22 mouse cellular contexts compared by ENCODE assay signal in the genomic region with DNA sequence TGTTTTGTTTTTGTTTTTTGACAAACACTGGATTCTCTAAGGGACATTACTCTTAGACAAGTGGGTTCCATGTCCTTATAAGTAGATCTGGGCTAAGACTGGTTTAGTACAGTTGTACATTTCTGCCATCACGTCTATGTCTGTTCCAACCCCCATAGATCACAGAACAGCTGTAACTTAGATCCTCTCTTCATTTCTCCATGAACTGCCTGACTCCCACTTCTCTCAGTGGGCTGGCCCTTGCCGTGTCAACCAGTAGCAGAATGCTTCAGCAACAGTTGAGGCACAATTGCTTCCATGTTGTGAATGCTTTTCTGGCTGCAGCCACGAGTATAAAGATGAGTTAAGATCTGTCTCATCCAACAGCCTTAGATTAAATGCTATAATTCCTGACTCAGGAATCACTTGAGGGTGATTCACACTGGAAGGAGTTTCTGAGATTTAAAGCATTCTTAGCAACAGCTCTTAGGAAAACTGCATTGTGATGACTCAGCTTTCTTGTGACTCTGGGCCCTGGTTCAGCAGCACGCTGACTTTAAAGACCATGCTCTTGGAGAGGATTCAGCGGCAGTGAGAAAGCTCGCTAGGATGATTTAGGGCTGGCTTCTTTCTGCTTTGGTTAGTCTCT. TPM values are rescaled to one million over a fixed set of nuclear protein-coding genes. Genes with fewer than 3 reads are reported as not detected.
A peak's percentile ranks its signal among the peaks of the same experiment; 100 is the strongest.
DNase-seq lines count a peak whose midpoint lies in the region; ATAC-seq and TF ChIP-seq lines count a peak whose summit lies in the region.
"Had no signal": no experiment of that assay in that cellular context is flagged by ENCODE, and none has a peak within 500 bp of the region (broad histone marks: within the 10 kb centered on the region; RNA-seq: fewer than 3 reads in every experiment).

No protein-coding gene starts in this region.

- H3K4me2 ChIP-seq in intestine, embryonic 15.5 days (replicated peaks), result no peak overlapping the region
- H3K4me2 ChIP-seq: heart, embryonic 15.5 days; hindbrain, embryonic 14.5 days; limb, embryonic 15.5 days; lung, embryonic 15.5 days; neural tube, embryonic 15.5 days had no signal

- H3K4me3 ChIP-seq in left cerebral cortex, adult 2 months, result no peak overlapping the region
- H3K4me3 ChIP-seq in E14TG2a.4 (replicated peaks; ENCODE audit: low read length), result peak overlapping the region; percentile 35; the same call in 1 of the 2 replicates
- H3K4me3 ChIP-seq in embryonic fibroblast, embryonic 13.5 days (ENCODE audit: insufficient read depth, low read length), result no peak overlapping the region
- H3K4me3 ChIP-seq in intestine, embryonic 15.5 days (replicated peaks), result no peak overlapping the region
- H3K4me3 ChIP-seq: embryonic facial prominence, embryonic 10.5 days; forebrain, embryonic 10.5 days; heart, embryonic 15.5 days; limb, embryonic 15.5 days; lung, embryonic 15.5 days; neural tube, embryonic 15.5 days had no signal

- H3K4me1 ChIP-seq in E14TG2a.4 (replicated peaks; ENCODE audit: low read depth, low read length), result peaks cover 96% of the 10 kb centered on the region
- peaks cover 15% of the 10 kb centered on the region for H3K4me1 ChIP-seq in embryonic fibroblast, embryonic 13.5 days (ENCODE audit: control insufficient read depth, insufficient read depth, low read length)
- no peaks in the 10 kb centered on the region for H3K4me1 ChIP-seq in intestine, embryonic 15.5 days (replicated peaks)
- H3K4me1 ChIP-seq: embryonic facial prominence, embryonic 10.5 days; forebrain, embryonic 10.5 days; heart, embryonic 15.5 days; limb, embryonic 15.5 days; lung, embryonic 15.5 days; neural tube, embryonic 15.5 days had no signal

- H3K9me3 ChIP-seq in E14TG2a.4 (ENCODE audit: low read length), result no peaks in the 10 kb centered on the region
- no peaks in the 10 kb centered on the region for H3K9me3 ChIP-seq in intestine, embryonic 15.5 days
- H3K9me3 ChIP-seq: embryonic facial prominence, embryonic 10.5 days; forebrain, embryonic 10.5 days; heart, embryonic 15.5 days; limb, embryonic 15.5 days; lung, embryonic 15.5 days; neural tube, embryonic 15.5 days had no signal

- ATAC-seq in intestine, embryonic 15.5 days, result no peak

- peaks cover 94% of the 10 kb centered on the region for H3K36me3 ChIP-seq in E14TG2a.4 (ENCODE audit: insufficient read depth, low read length)
- H3K36me3 ChIP-seq in intestine, embryonic 15.5 days, result peaks cover 59% of the 10 kb centered on the region

- no peak overlapping the region for H3K9ac ChIP-seq in intestine, embryonic 15.5 days
- H3K9ac ChIP-seq: heart, embryonic 15.5 days; hindbrain, embryonic 14.5 days; limb, embryonic 15.5 days; lung, embryonic 15.5 days; neural tube, embryonic 15.5 days had no signal

- H3K27ac ChIP-seq in left cerebral cortex, adult 2 months, result peak overlapping the region; percentile 63
- peak overlapping the region; percentile 79 for H3K27ac ChIP-seq in embryonic fibroblast, embryonic 13.5 days (ENCODE audit: insufficient read depth, low read length)
- H3K27ac ChIP-seq in intestine, embryonic 15.5 days, result no peak overlapping the region
- H3K27ac ChIP-seq: embryonic facial prominence, embryonic 10.5 days; forebrain, embryonic 10.5 days; heart, embryonic 15.5 days; hindbrain, embryonic 14.5 days; kidney, postnatal 0 days; limb, embryonic 15.5 days; lung, embryonic 15.5 days; neural tube, embryonic 15.5 days had no signal

- intact Hi-C loops in left cerebral cortex, adult 2 months (cut with DNase I), result no loop called here
- intact Hi-C loops in left cerebral cortex, postnatal 4 days (cut with DNase I), result no loop called here

- TF ChIP-seq POLR2A in embryonic fibroblast, embryonic 13.5 days (IDR thresholded peaks at IDR 0.05; ENCODE audit: low read depth, low read length), result no peak

- TF ChIP-seq CTCF in left cerebral cortex, adult 2 months (IDR thresholded peaks at IDR 0.05), result no peak
- no peak for TF ChIP-seq CTCF in E14TG2a.4 (conservative IDR thresholded peaks at IDR 0.05; ENCODE audit: low read length)
- TF ChIP-seq CTCF in embryonic fibroblast, embryonic 13.5 days (IDR thresholded peaks at IDR 0.05; ENCODE audit: borderline replicate concordance, insufficient read depth, low read length), result no peak

- WGBS in intestine, embryonic 15.5 days, result 79% methylated on average over 6 of the region's 6 CpGs

- H3K27me3 ChIP-seq in E14TG2a.4 (ENCODE audit: insufficient read depth, low read length), result no peaks in the 10 kb centered on the region
- no peaks in the 10 kb centered on the region for H3K27me3 ChIP-seq in intestine, embryonic 15.5 days (replicated peaks)
- H3K27me3 ChIP-seq: heart, embryonic 15.5 days; limb, embryonic 15.5 days; lung, embryonic 15.5 days; neural tube, embryonic 15.5 days had no signal

- DNase-seq in adrenal gland, postnatal 36 days, result peak; percentile 41 to 50
- DNase-seq in adrenal gland, adult 8-10 months, result no peak
- DNase-seq in left cerebral cortex, adult 2 months (ENCODE audit: extremely low spot score in 1 of 2, low spot score in 2 of 2), result no peak
- no peak for DNase-seq in left cerebral cortex, postnatal 4 days
- no peak for DNase-seq in thymus, adult 18-20 months
- DNase-seq: cerebellum, postnatal 14 days; gastrocnemius, postnatal 36 days; right cerebral cortex, postnatal 14 days had no signal

RNA-seq across cellular contexts. Expression of gene Atf1, which starts 23.6 kb away (rescaled TPM):
- total RNA-seq in adrenal gland, postnatal 36 days (2021), result 10 to 100 TPM; 49.1 to 75.3 TPM
- 10 to 100 TPM; 61.9 to 72.1 (median 66.3) TPM for total RNA-seq in adrenal gland, adult 8-10 months (2022)
- 10 to 100 TPM; 19.9 to 27.8 TPM for total RNA-seq in left cerebral cortex, adult 2 months (2021)
- 10 to 100 TPM; 17.1 to 23.4 TPM for total RNA-seq in left cerebral cortex, postnatal 4 days (2021)
- 62.5 and 68.0 TPM in 2 replicates for polyA plus RNA-seq in embryonic fibroblast, embryonic 13.5 days (2011; ENCODE audit: insufficient read length, low read depth, missing spikeins)
- 41.5 and 44.5 TPM in 2 replicates for polyA plus RNA-seq in intestine, embryonic 15.5 days (2015; fragmentation: Nextera tagmentation; extraction: Ambion mirVana)

RNA-seq across cellular contexts. Expression of gene Tmprss12, which starts 29.4 kb away (rescaled TPM):
- not detected for total RNA-seq in adrenal gland, postnatal 36 days (2021)
- not detected for total RNA-seq in adrenal gland, adult 8-10 months (2022)
- total RNA-seq in left cerebral cortex, adult 2 months (2021), result not detected
- not detected for total RNA-seq in left cerebral cortex, postnatal 4 days (2021)
- polyA plus RNA-seq in embryonic fibroblast, embryonic 13.5 days (2011; ENCODE audit: insufficient read length, low read depth, missing spikeins), result not detected in 2 replicates
- polyA plus RNA-seq in intestine, embryonic 15.5 days (2015; fragmentation: Nextera tagmentation; extraction: Ambion mirVana), result not detected in 2 replicates
- total RNA-seq: gastrocnemius, postnatal 36 days; layer of hippocampus, postnatal 14 days; midbrain, postnatal 0 days had no signal
- polyA plus RNA-seq: C2C12; embryonic facial prominence, embryonic 10.5 days; forebrain, embryonic 10.5 days; heart, embryonic 15.5 days; hindbrain, embryonic 14.5 days; kidney, postnatal 0 days; limb, embryonic 15.5 days; lung, embryonic 15.5 days; midbrain, postnatal 0 days; neural tube, embryonic 15.5 days had no signal

RNA-seq across cellular contexts. Expression of gene Mettl7a1, which starts 52.7 kb away (rescaled TPM):
- 100 to 1,000 TPM in 1 of 2 experiments, 10 to 100 TPM in 1; 85.2 to 126 TPM for total RNA-seq in adrenal gland, postnatal 36 days (2021)
- 100 to 1,000 TPM in 3 of 4 experiments, 10 to 100 TPM in 1; 80.4 to 134 (median 120) TPM for total RNA-seq in adrenal gland, adult 8-10 months (2022)
- total RNA-seq in left cerebral cortex, adult 2 months (2021), result 10 to 100 TPM; 30.0 to 32.2 TPM
- 1 to 10 TPM; 6.0 to 6.5 TPM for total RNA-seq in left cerebral cortex, postnatal 4 days (2021)
- 9.7 and 13.4 TPM in 2 replicates for polyA plus RNA-seq in embryonic fibroblast, embryonic 13.5 days (2011; ENCODE audit: insufficient read length, low read depth, missing spikeins)
- polyA plus RNA-seq in intestine, embryonic 15.5 days (2015; fragmentation: Nextera tagmentation; extraction: Ambion mirVana), result 4.2 and 4.6 TPM in 2 replicates

Comparison
In these comparisons a context has a peak if more than half of its experiments do, and no peak if none do; other contexts are left out.
1. DNase-seq: peak in adrenal gland, postnatal 36 days (2 of 2); none in adrenal gland, adult 8-10 months (single experiment), left cerebral cortex, adult 2 months (0 of 2), left cerebral cortex, postnatal 4 days (single experiment) and thymus, adult 18-20 months (0 of 2).
2. RNA of gene Mettl7a1, which starts 52.7 kb away (total RNA-seq): 80.4 to 134 TPM in adrenal gland, adult 8-10 months, 85.2 to 126 TPM in adrenal gland, postnatal 36 days and 30.0 to 32.2 TPM in left cerebral cortex, adult 2 months; 6.0 to 6.5 TPM in left cerebral cortex, postnatal 4 days; every median in the first group is over 4 times any median in the second.